Mouse (Mus musculus) hindbrain, embryonic 11.5 days (tissue): ENCODE data around the gene Unc79. TPM values are rescaled to one million over a fixed set of nuclear protein-coding genes. Genes with fewer than 3 reads are reported as not detected.

ENCODE experiments used
- ATAC-seq: fragments of 200-750 bp; cut with Nextera tagmentation; 2 replicates; pipeline ENCODE4 v1.8.0; 2017; ENCODE audit warnings: mild to moderate bottlenecking, moderate TSS enrichment, moderate library complexity; ENCODE audit not compliant: low FRiP score
- DNase-seq: peaks from one replicate; pipeline ENCODE4 v3.0.0-alpha.2; 2015; ENCODE audit warnings: low spot score
- H3K27ac ChIP-seq: fragments of 300-500 bp; sonication (generic); 2 replicates; pipeline ENCODE4 v1.5.1; 2014; ENCODE audit warnings: mild to moderate bottlenecking, low read depth, low read length
- H3K27me3 ChIP-seq: fragments of 300-500 bp; sonication (generic); 2 replicates; pipeline ENCODE4 v1.6.1; 2014; ENCODE audit warnings: mild to moderate bottlenecking, low read length, moderate library complexity, mixed read lengths; ENCODE audit not compliant: control insufficient read depth, insufficient read depth
- H3K36me3 ChIP-seq: fragments of 300-500 bp; sonication (generic); 2 replicates; pipeline ENCODE4 v1.6.1; 2014; ENCODE audit warnings: mild to moderate bottlenecking, low read length, moderate library complexity, mixed read lengths; ENCODE audit not compliant: control insufficient read depth, insufficient read depth
- H3K4me1 ChIP-seq: fragments of 300-500 bp; sonication (generic); replicated peaks from 2 replicates; pipeline ENCODE4 v1.6.1; 2014; ENCODE audit warnings: low read length, mixed read lengths; ENCODE audit not compliant: control insufficient read depth, insufficient read depth
- H3K4me2 ChIP-seq: fragments of 300-500 bp; sonication (generic); replicated peaks from 2 replicates; pipeline ENCODE4 v1.6.1; 2014; ENCODE audit warnings: mild to moderate bottlenecking, low read depth, low read length
- H3K4me3 ChIP-seq: fragments of 300-500 bp; sonication (generic); 2 replicates; pipeline ENCODE4 v1.5.1; 2014; ENCODE audit warnings: low read depth, low read length
- H3K9ac ChIP-seq: fragments of 300-500 bp; sonication (generic); 2 replicates; pipeline ENCODE4 v1.6.1; 2014; ENCODE audit warnings: low read depth, low read length
- H3K9me3 ChIP-seq: fragments of 300-500 bp; sonication (generic); 2 replicates; pipeline ENCODE4 v1.6.1; 2016; ENCODE audit warnings: low read length; ENCODE audit not compliant: control insufficient read depth
- WGBS: fragments of 180-500 bp; shearing (Covaris S2); extraction: QIAGEN DNeasy Blood & Tissue Kit; methylation state at CpG from one replicate; pipeline ENCODE4 v1.1.7; 2014; 5-methylcytosine and 5-hydroxymethylcytosine counted together
- polyA plus RNA-seq: library from polyadenylated mRNA; unstranded; fragments of >200 nt; fragmentation: Nextera tagmentation; extraction: Ambion mirVana; gene quantifications from 2 replicates; pipeline ENCODE4 v1.2.1, GENCODE M21; 2014

Gene Unc79
- polyA plus RNA-seq, 1 experiment from 2014 or later: 4.5 TPM

DNA sequence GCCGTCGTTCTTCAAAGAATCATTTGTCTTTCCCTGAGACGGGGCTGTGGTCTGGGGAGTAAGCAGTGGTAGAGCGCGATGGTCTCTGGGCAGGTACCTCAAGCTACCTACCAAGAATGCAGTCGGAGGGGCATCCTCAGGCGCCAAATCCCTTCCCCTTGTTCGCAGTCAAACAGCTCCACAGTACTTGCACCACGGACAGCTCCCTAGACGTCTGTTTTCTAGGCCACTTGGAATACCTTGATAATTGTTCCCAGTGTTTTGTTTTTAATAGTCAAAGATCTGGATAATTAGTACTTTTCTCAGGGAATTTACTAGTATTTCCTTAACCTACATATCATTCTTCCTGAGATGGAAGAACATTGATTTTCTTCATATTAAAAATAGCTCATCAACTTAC, 833 bp upstream of the Unc79 start:
- no peaks in the 10 kb centered on the region for H3K27me3 ChIP-seq
- no peak overlapping the region for H3K4me3 ChIP-seq
- ATAC-seq (no peak), DNase-seq (no peak)
- H3K4me1 ChIP-seq: no peaks in the 10 kb centered on the region
- no peaks in the 10 kb centered on the region for H3K9me3 ChIP-seq
- WGBS: 30% methylated on average over 10 of the region's 10 CpGs
- no peaks in the 10 kb centered on the region for H3K36me3 ChIP-seq
- no peak overlapping the region for H3K4me2 ChIP-seq
- no peak overlapping the region for H3K9ac ChIP-seq
- no peak overlapping the region for H3K27ac ChIP-seq

DNA sequence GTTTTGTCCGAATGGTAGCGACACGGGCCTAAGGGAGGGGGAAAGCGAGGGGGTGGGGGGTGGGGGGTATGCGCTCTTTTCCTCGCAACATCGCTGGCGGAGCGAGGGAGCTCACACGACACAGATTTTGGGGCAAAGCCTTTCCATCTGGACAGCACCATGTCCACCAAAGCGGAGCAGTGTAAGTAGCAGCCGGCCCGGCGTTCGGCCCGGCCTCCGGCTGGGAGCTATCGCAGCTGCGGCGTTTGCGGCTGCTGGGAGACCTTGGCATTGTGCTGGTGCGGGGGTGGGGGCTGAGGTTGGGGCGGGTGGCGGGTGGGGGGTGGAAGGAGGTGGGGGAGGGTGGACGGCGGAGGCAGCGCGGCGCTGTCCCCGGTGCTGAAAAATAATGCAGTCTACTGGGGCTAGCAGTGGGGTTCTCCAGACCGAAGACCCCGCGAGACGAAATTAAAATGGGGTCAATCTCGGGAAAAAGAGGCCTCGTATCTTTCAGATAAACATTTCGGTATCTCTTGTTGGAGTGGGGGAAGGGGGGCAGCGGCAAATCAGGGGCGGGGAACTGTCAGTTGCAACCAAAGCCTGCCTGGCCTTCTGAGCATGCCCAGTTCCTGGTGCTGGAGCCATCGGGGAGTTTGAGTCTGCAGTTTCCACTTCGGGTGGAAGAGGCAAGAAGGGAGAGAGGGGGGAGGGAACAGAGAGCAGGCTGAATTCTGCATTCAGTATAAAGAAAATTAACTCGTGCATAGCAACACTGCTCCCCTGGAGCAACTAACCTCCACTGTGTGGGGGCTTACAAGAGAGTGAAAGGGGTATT, 943 bp downstream of the Unc79 start:
- Histone ChIP-seq H3K36me3 (no peaks in the 10 kb centered on the region), H3K9ac (peak overlapping the region; percentile 70), H3K4me1 (no peaks in the 10 kb centered on the region), H3K9me3 (no peaks in the 10 kb centered on the region), H3K27ac (peak overlapping the region; percentile 92), H3K4me3 (peak overlapping the region; percentile 61), H3K4me2 (peak overlapping the region; percentile 85), H3K27me3 (no peaks in the 10 kb centered on the region)
- DNase-seq (peak; percentile 81), ATAC-seq (peak; percentile 91)
- under 1% methylated on average over 42 of the region's 42 CpGs for WGBS

DNA sequence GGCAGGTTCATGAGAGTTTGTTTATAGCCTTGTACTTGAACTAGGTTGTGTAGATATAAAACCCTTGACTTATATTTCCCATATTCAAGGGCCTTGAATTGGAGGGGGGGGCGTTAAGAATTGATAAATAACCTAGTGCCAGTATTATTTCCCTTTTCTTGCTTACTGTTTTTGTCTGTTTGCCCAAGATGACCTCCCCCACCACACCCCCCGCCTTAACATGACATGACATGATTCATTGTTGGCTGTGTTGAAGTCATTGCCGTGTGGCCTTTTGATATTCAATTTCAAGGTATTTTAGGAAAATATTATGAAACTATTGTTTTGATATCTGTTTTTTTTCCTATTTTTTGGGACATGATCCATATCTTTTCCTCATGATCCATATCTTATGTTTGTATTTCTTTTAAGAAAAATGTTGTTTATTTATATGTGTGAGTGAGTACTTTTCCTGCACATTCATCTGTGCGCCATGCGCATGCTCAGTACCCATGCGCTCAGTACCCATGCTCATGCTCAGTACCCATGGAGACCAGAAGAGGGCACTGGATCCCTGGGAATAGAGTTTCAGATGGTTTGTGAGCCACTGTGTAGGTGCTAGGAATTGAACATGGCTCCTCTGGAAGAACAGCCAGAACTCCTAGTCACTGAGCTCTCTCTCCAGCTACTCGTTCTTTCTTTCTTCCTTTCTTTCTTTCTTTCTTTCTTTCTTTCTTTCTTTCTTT, 11.6 kb downstream of the Unc79 start:
- H3K4me2 ChIP-seq: no peak overlapping the region
- H3K9ac ChIP-seq: no peak overlapping the region
- H3K27ac ChIP-seq: no peak overlapping the region
- ATAC-seq (no peak), DNase-seq (no peak)
- H3K4me3 ChIP-seq: no peak overlapping the region
- no peaks in the 10 kb centered on the region for H3K4me1 ChIP-seq
- peaks cover 3% of the 10 kb centered on the region; the same call in 1 of the 2 replicates for H3K27me3 ChIP-seq
- no peaks in the 10 kb centered on the region for H3K36me3 ChIP-seq
- no peaks in the 10 kb centered on the region for H3K9me3 ChIP-seq
- 86% methylated on average over 7 of the region's 7 CpGs for WGBS

DNA sequence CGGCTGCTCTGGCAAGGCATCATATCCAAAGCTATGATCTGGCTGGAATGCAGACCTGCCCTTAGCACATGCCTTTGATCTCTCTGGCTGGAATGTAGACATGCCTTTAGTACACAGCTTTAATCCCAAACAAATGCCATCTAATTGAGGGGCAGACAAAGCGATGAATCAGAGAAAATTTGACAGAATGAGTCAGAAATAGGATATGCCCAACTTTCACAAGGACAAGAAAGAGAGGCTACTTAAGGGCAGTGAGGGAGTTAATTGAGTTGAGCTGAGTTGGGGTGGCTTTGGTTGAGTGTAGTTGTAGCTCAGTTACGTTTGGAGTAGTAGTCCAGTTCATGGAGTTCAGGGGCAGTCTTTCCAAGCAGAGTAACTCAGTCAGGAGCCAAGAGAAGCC, 12.4 kb downstream of the Unc79 start:
- no peak overlapping the region for H3K9ac ChIP-seq
- no peak for DNase-seq
- H3K36me3 ChIP-seq: no peaks in the 10 kb centered on the region
- H3K9me3 ChIP-seq: no peaks in the 10 kb centered on the region
- no peak overlapping the region for H3K4me3 ChIP-seq
- no peak overlapping the region for H3K4me2 ChIP-seq
- peaks cover 3% of the 10 kb centered on the region; the same call in 1 of the 2 replicates for H3K27me3 ChIP-seq
- no peak overlapping the region for H3K27ac ChIP-seq
- WGBS: 79% methylated on average over 3 of the region's 3 CpGs
- H3K4me1 ChIP-seq: no peaks in the 10 kb centered on the region
- ATAC-seq: no peak

DNA sequence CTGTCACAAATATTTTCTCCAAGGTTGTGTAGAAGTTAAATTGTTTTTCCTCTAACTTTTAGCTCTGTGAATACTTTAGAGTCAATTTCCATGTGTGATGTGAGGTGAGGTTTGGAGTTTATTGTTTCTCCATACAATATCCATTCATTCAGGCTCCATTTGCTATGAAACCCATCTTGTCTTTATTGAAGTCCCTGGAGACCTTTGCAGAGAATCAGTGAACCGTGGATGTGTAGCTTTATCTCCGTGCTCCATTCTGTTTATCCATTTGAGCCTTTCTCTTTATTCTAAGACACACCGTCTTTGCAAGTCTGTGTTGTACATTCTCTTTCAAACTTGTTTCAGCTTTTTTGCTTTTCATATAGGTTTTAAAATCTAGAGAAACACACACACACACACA, 15.8 kb downstream of the Unc79 start:
- no peak overlapping the region for H3K9ac ChIP-seq
- no peaks in the 10 kb centered on the region for H3K36me3 ChIP-seq
- H3K4me2 ChIP-seq: no peak overlapping the region
- no peaks in the 10 kb centered on the region for H3K9me3 ChIP-seq
- H3K4me1 ChIP-seq: no peaks in the 10 kb centered on the region
- DNase-seq (peak; percentile 17), ATAC-seq (no peak)
- no peak overlapping the region for H3K27ac ChIP-seq
- no peak overlapping the region for H3K4me3 ChIP-seq
- peaks cover 3% of the 10 kb centered on the region; the same call in 1 of the 2 replicates for H3K27me3 ChIP-seq
- WGBS: 35% methylated on average over 3 of the region's 3 CpGs

DNA sequence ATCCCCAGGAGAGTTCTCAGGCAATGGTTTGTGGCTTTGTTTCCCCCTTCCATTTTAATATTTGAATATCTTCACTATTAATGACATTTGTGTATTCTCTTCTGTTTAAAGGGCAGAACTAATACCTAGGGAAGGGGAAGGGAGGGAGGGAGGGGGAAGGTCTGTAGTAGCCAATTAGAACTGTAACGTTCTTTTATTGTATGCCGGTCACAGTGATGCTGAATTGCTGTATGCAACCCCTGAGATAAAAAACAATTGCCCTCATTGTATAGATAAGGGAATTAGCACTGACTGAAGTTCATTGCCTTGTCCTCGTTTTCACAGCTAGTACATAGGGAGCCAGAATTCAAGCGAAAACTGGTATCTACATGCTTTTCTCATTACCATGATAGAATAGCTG, 31.9 kb downstream of the Unc79 start:
- Histone ChIP-seq H3K9ac (no peak overlapping the region), H3K27me3 (no peaks in the 10 kb centered on the region), H3K27ac (no peak overlapping the region), H3K36me3 (no peaks in the 10 kb centered on the region), H3K9me3 (no peaks in the 10 kb centered on the region), H3K4me3 (no peak overlapping the region), H3K4me1 (no peaks in the 10 kb centered on the region), H3K4me2 (no peak overlapping the region)
- no peak for ATAC-seq
- DNase-seq: no peak
- 53% methylated on average over 4 of the region's 4 CpGs for WGBS

DNA sequence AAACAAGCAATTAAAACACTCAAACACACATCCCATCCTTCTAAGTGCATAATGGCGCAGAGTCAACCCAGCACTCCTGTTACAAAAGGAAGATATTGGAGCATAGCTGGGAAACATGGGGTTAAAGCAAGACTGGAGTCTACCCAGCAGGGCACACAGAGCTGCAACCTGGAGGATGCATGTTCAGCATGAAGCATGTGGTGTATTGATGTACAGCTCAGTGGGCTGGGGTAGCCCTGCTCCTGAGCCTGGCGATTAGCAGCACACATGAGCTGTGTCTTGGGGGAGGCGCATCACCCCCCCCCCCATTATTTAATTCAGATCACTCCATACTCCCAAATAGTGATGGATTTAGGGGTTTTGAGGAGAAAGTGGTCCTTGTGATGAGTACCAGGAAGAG, 32.9 kb downstream of the Unc79 start:
- no peak overlapping the region for H3K4me3 ChIP-seq
- no peak overlapping the region for H3K27ac ChIP-seq
- H3K9me3 ChIP-seq: no peaks in the 10 kb centered on the region
- DNase-seq: no peak
- H3K9ac ChIP-seq: no peak overlapping the region
- WGBS: 90% methylated on average over 3 of the region's 3 CpGs
- no peak overlapping the region for H3K4me2 ChIP-seq
- H3K36me3 ChIP-seq: no peaks in the 10 kb centered on the region
- no peaks in the 10 kb centered on the region for H3K27me3 ChIP-seq
- ATAC-seq: no peak
- no peaks in the 10 kb centered on the region for H3K4me1 ChIP-seq

DNA sequence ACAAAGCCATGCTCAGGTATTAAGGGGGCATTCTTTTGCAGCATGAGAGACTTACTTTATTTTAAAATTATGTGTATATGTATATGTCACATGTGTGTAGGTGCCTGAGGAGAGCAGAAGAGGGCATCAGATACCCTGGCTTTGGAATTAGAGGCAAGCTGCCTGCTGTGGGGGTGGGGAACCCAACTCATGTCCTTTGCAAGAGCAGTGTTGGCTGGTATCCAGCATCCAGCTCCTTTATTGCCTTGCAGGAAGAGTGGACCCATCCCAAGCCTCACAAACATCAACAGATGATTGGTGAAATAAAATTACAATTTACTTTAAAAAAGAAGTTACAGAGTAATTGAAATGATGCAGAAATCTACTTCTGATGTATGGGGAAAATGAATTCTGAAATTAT, 36.7 kb downstream of the Unc79 start:
- Histone ChIP-seq H3K4me1 (no peaks in the 10 kb centered on the region), H3K9me3 (no peaks in the 10 kb centered on the region), H3K9ac (no peak overlapping the region), H3K4me2 (no peak overlapping the region), H3K4me3 (no peak overlapping the region), H3K36me3 (no peaks in the 10 kb centered on the region), H3K27ac (no peak overlapping the region), H3K27me3 (no peaks in the 10 kb centered on the region)
- no peak for DNase-seq
- ATAC-seq: no peak

DNA sequence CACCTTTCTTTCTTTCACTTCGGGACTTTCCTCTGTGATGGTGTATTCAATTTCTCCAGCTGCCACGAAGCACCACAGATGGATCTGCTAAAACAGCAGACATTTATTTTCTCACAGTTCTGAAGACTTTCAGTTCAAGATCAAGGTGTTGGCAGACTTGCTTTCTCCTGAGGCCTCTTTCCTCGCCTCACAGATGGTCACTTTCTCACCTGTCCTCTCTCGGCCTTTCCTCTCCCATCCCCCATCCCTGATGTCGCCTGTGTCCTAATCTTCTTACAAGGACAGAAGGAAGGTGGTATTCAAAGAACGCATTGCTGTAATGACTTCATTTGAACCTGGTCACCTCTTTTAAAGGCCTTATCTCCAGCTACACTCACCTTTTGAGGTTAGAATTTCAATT, 39.1 kb downstream of the Unc79 start:
- no peak for DNase-seq
- ATAC-seq: no peak
- H3K9ac ChIP-seq: no peak overlapping the region
- no peaks in the 10 kb centered on the region for H3K9me3 ChIP-seq
- no peaks in the 10 kb centered on the region for H3K4me1 ChIP-seq
- H3K4me3 ChIP-seq: no peak overlapping the region
- H3K36me3 ChIP-seq: no peaks in the 10 kb centered on the region
- no peak overlapping the region for H3K27ac ChIP-seq
- 80% methylated on average over 6 of the region's 6 CpGs for whole genome bisulfite sequencing
- no peaks in the 10 kb centered on the region for H3K27me3 ChIP-seq
- no peak overlapping the region for H3K4me2 ChIP-seq
